ENCODE assay signal across 16 mouse cellular contexts in genomic region chr7:105570756-105571155, GRCm38 (mm10). TPM values are rescaled to one million over a fixed set of nuclear protein-coding genes. Genes with fewer than 3 reads are reported as not detected.
DNase-seq lines count a peak whose midpoint lies in the region; ATAC-seq lines count a peak whose summit lies in the region.
"Had no signal": no experiment of that assay in that cellular context is flagged by ENCODE, and none has a peak within 500 bp of the region (broad histone marks: within the 10 kb centered on the region; RNA-seq: fewer than 3 reads in every experiment).

No protein-coding gene starts in this region.

- no peaks in the 10 kb centered on the region for H3K27me3 ChIP-seq in hindbrain, embryonic 13.5 days
- H3K27me3 ChIP-seq in midbrain, embryonic 16.5 days (ENCODE audit: control insufficient read depth, insufficient read depth, low read depth, low read length) = no peaks in the 10 kb centered on the region
- H3K27me3 ChIP-seq: heart, embryonic 15.5 days; liver, embryonic 15.5 days; Patski had no signal

- ATAC-seq in hindbrain, embryonic 13.5 days (ENCODE audit: low FRiP score) = no peak
- no peak for ATAC-seq in midbrain, embryonic 16.5 days
- ATAC-seq: Patski had no signal

- H3K4me2 ChIP-seq in hindbrain, embryonic 13.5 days = peak overlapping the region; percentile 59
- peak overlapping the region; percentile 35 for H3K4me2 ChIP-seq in midbrain, embryonic 16.5 days (ENCODE audit: low read length)
- H3K4me2 ChIP-seq: heart, embryonic 15.5 days; liver, embryonic 15.5 days had no signal

- no peak overlapping the region for H3K9ac ChIP-seq in hindbrain, embryonic 13.5 days
- H3K9ac ChIP-seq in midbrain, embryonic 16.5 days (ENCODE audit: low read depth, low read length) = no peak overlapping the region
- H3K9ac ChIP-seq: heart, embryonic 15.5 days; liver, embryonic 15.5 days had no signal

- H3K36me3 ChIP-seq in hindbrain, embryonic 13.5 days = peaks cover 49% of the 10 kb centered on the region
- peaks cover 32% of the 10 kb centered on the region for H3K36me3 ChIP-seq in midbrain, embryonic 16.5 days (ENCODE audit: control insufficient read depth, insufficient read depth, low read length)
- H3K36me3 ChIP-seq: liver, embryonic 15.5 days had no signal

- no peaks in the 10 kb centered on the region for H3K9me3 ChIP-seq in hindbrain, embryonic 13.5 days
- H3K9me3 ChIP-seq in midbrain, embryonic 16.5 days (replicated peaks; ENCODE audit: control insufficient read depth, low read length, poor library complexity, severe bottlenecking) = no peaks in the 10 kb centered on the region
- H3K9me3 ChIP-seq: heart, embryonic 15.5 days; liver, embryonic 15.5 days had no signal

- H3K4me1 ChIP-seq in hindbrain, embryonic 13.5 days (replicated peaks) = peaks cover 77% of the 10 kb centered on the region
- peaks cover 52% of the 10 kb centered on the region for H3K4me1 ChIP-seq in midbrain, embryonic 16.5 days (ENCODE audit: control insufficient read depth, insufficient read depth, low read length)
- H3K4me1 ChIP-seq: liver, embryonic 15.5 days had no signal

- WGBS in hindbrain, embryonic 13.5 days = 76% methylated on average over 4 of the region's 4 CpGs
- 78% methylated on average over 4 of the region's 4 CpGs for WGBS in midbrain, embryonic 16.5 days

- H3K27ac ChIP-seq in hindbrain, embryonic 13.5 days = peak overlapping the region; percentile 93
- H3K27ac ChIP-seq in midbrain, embryonic 16.5 days (ENCODE audit: low read length) = peak overlapping the region; percentile 93; the same call in 1 of the 2 replicates
- H3K27ac ChIP-seq: heart, embryonic 15.5 days; liver, embryonic 15.5 days; stomach, postnatal 0 days had no signal

- no peak overlapping the region for H3K4me3 ChIP-seq in hindbrain, embryonic 13.5 days
- H3K4me3 ChIP-seq in midbrain, embryonic 16.5 days (ENCODE audit: low read depth, low read length) = no peak overlapping the region
- H3K4me3 ChIP-seq: heart, embryonic 15.5 days; liver, embryonic 15.5 days had no signal

- DNase-seq in cerebellum, adult 9-10 months = peak; percentile 62
- no peak for DNase-seq in cerebellum, postnatal 4 days (ENCODE audit: low spot score in 2 of 2)
- peak; percentile 30 to 48 for DNase-seq in cerebellum, postnatal 14 days
- DNase-seq in liver = no peak
- DNase-seq in spleen, adult 18-20 months = no peak
- DNase-seq: adrenal gland, postnatal 36 days; B cell, adult 2 months; kidney, adult 8-10 months; lung, postnatal 14 days; thymus, postnatal 36 days had no signal

RNA-seq across cellular contexts. Expression of gene Apbb1, which starts 10.7 kb away (rescaled TPM):
- polyA plus RNA-seq in hindbrain, embryonic 13.5 days (2015; fragmentation: Nextera tagmentation; extraction: Ambion mirVana) = 242 and 246 TPM in 2 replicates
- polyA plus RNA-seq in midbrain, embryonic 16.5 days (2015; fragmentation: Nextera tagmentation; extraction: Ambion mirVana) = 333 and 360 TPM in 2 replicates

RNA-seq across cellular contexts. Expression of gene Smpd1, which starts 16.6 kb away (rescaled TPM):
- polyA plus RNA-seq in hindbrain, embryonic 13.5 days (2015; fragmentation: Nextera tagmentation; extraction: Ambion mirVana) = 72.7 and 73.5 TPM in 2 replicates
- polyA plus RNA-seq in midbrain, embryonic 16.5 days (2015; fragmentation: Nextera tagmentation; extraction: Ambion mirVana) = 95.2 and 104 TPM in 2 replicates

RNA-seq across cellular contexts. Expression of gene Hpx, which starts 29.2 kb away (rescaled TPM):
- polyA plus RNA-seq in hindbrain, embryonic 13.5 days (2015; fragmentation: Nextera tagmentation; extraction: Ambion mirVana) = 0.23 and 0.32 TPM in 2 replicates
- 0.16 and 0.32 TPM in 2 replicates for polyA plus RNA-seq in midbrain, embryonic 16.5 days (2015; fragmentation: Nextera tagmentation; extraction: Ambion mirVana)

Comparison
In these comparisons a context has a peak if more than half of its experiments do, and no peak if none do; other contexts are left out.
1. DNase-seq: peak in cerebellum, adult 9-10 months (single experiment) and cerebellum, postnatal 14 days (2 of 2); none in cerebellum, postnatal 4 days (0 of 2), liver (single experiment) and spleen, adult 18-20 months (0 of 2).